Mouse (Mus musculus): ENCODE results near the gene Gm32742. TPM values are rescaled to one million over a fixed set of nuclear protein-coding genes. Genes with fewer than 3 reads are reported as not detected.

Gene Gm32742
- total RNA-seq, 2 experiments from 2014 or later, result not detected

Small RNAs within 50 kb of the gene (microRNA-seq; reads per million reads assigned to microRNA genes)
- gene Mir34b (16.7 to 53.6 reads per million in 2 experiments), gene Mir34c (746 to 921 reads per million in 2 experiments)

Other genes starting within 250 kb of the Gm32742 start
- 10 to 100 TPM; 34.6 to 42.5 TPM for gene Sik2, start 156.4 kb downstream of the Gm32742 start, total RNA-seq (2021)
- not detected for gene Btg4, start 104.6 kb downstream of the Gm32742 start, total RNA-seq (2021)
- gene Layn, start 88.4 kb downstream of the Gm32742 start, total RNA-seq (2021), result 1 to 10 TPM; 5.3 to 5.4 TPM
- gene 4833427G06Rik, start 63.4 kb downstream of the Gm32742 start, total RNA-seq (2021), result 1 to 10 TPM in 1 of 2 experiments, not detected in 1; 1.6 TPM
- gene Pou2af1, start 48.2 kb upstream of the Gm32742 start, total RNA-seq (2021), result not detected
- 1 to 10 TPM in 1 of 2 experiments, under 1 TPM in 1; 0.69 to 1.0 TPM for gene Colca2, start 113.1 kb upstream of the Gm32742 start, total RNA-seq (2021)
- gene 1810046K07Rik, start 163.4 kb upstream of the Gm32742 start, total RNA-seq (2021), result not detected

All from layer of hippocampus, postnatal 14 days (tissue).